Mouse (Mus musculus): ENCODE data around the gene Bag1. TPM values are rescaled to one million over a fixed set of nuclear protein-coding genes. Genes with fewer than 3 reads are reported as not detected.

Gene Bag1
- 305 and 473 TPM in 2 replicates for polyA plus RNA-seq (2012; rRNA removed; ENCODE audit: low replicate concordance)

DNA sequence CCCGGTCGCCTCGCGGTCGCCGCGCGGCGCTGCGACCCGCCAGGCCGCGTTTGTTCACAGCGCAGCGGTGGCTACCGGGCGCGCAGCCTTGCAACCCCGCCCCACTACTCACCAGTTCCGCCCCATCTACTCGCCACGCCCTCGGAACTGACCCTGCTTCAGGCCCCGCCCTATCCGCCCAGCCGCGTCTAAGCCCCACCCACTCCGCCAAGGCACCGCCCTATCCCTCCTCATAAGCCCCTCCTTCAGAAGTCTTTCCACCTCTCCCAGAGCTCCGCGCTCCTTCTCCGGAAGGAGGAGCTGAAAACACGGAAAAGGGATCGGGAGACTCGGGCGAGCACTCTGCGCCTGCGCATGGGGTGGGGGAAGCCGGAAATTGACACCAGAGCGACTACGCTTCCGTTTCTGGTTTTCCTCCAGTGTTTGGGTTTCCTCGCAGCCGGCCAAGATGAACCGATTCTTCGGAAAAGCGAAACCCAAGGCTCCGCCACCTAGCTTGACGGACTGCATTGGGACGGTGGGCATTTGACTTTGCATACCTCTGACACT is at the start of gene Bag1, which contains the start of gene Chmp5:
Bag1 (minus strand) TSS at position 135 of the 549 bp plus-strand sequence.
Chmp5 (plus strand) TSS at position 248 of the 549 bp plus-strand sequence.

DNA sequence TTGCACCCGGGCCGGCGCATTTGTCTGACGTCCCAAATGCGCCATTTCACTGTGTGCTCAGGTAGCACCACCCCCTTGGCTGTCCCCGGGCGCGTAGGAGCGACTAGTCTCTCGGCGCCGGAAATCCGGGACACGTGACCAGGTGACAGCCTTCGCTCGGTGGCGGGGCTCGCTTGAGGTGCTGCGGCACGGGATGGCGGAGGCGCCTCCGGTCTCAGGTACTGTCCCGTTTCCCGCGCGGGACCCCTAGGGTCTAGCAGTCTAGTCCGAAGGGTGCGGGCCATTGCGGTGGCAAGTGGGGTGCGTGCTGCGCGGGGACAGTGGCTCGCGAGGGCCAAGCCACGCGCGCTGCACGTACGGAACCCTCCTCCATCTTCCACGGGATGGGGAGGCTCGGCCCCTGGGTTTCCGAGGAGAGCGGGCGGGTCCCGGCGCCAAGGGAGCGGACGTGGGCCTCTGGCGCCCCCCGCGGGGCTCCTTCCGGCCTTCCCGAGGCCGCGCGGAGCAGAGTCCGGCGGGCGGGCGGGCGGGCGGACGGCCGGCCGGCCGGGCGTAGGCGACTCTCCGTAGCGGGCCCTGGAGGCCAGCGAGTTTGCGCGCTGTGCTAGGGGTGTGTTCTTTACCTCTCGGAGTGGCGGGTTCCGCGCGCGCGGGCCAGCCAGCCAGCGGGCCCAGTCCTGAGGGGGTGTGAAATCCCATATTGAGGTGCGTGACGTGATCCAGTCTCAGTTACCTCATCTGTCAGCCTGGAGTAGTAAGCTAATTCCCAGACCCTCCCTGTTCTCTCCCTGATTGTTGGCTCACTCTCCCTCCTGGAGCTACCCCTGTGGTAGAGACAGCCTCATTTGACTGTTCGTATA is 23.0 kb upstream of the Bag1 start, which contains the start of gene Nfx1:
Nfx1 (plus strand) TSS at position 65 of the 860 bp plus-strand sequence.

DNA sequence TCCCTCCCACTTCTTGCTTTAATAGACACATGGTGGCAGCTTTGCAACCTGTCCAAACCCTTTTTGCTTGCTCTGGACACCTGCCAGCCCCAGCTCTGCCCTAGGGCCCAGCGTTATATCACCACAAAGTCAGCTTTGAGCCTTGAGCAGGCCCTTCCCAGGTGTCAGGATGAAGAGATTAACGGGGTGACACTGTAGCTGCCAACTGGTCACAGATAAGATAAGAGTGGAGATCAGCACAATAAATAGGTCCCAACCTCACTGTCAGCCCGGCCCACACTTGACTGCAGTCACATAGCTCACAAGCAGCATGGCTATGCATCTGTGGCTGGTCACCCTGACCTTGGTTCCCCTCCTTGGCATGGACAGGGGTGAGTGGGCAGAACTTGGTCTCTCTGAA is 28.3 kb downstream of the Bag1 start, which contains the start of gene Spink4:
Spink4 (plus strand) TSS at position 268 of the 400 bp plus-strand sequence.

Other genes with a start within 250 kb of the Bag1 start
- 1.6 and 3.2 TPM in 2 replicates for gene Aptx, start 245.1 kb downstream of the Bag1 start, polyA plus RNA-seq (2012; rRNA removed; ENCODE audit: low replicate concordance)
- gene Dnaja1, start 226.1 kb downstream of the Bag1 start, polyA plus RNA-seq (2012; rRNA removed; ENCODE audit: low replicate concordance) = 0.62 and 0.82 TPM in 2 replicates
- 4.4 and 5.2 TPM in 2 replicates for gene Smu1, start 190.4 kb downstream of the Bag1 start, polyA plus RNA-seq (2012; rRNA removed; ENCODE audit: low replicate concordance)
- gene B4galt1, start 94.3 kb downstream of the Bag1 start, polyA plus RNA-seq (2012; rRNA removed; ENCODE audit: low replicate concordance) = 45.7 and 77.4 TPM in 2 replicates
- gene Spink4, start 28.2 kb downstream of the Bag1 start, polyA plus RNA-seq (2012; rRNA removed; ENCODE audit: low replicate concordance) = 2,905 and 6,875 TPM in 2 replicates
- 3.4 and 3.9 TPM in 2 replicates for gene Chmp5, start 113 bp upstream of the Bag1 start, polyA plus RNA-seq (2012; rRNA removed; ENCODE audit: low replicate concordance)
- 5.4 and 8.4 TPM in 2 replicates for gene Nfx1, start 22.6 kb upstream of the Bag1 start, polyA plus RNA-seq (2012; rRNA removed; ENCODE audit: low replicate concordance)
- 4.9 and 14.7 TPM in 2 replicates for gene Aqp7, start 99.8 kb upstream of the Bag1 start, polyA plus RNA-seq (2012; rRNA removed; ENCODE audit: low replicate concordance)
- gene Aqp3, start 149.9 kb upstream of the Bag1 start, polyA plus RNA-seq (2012; rRNA removed; ENCODE audit: low replicate concordance) = 68.6 and 144 TPM in 2 replicates
- gene Nol6, start 176.2 kb upstream of the Bag1 start, polyA plus RNA-seq (2012; rRNA removed; ENCODE audit: low replicate concordance) = 15.4 and 23.4 TPM in 2 replicates
- gene Ube2r2, start 187.4 kb upstream of the Bag1 start, polyA plus RNA-seq (2012; rRNA removed; ENCODE audit: low replicate concordance) = 17.5 and 26.3 TPM in 2 replicates